Comparison of ENCODE assay signal across 8 mouse cellular contexts in genomic region chr9:67699846-67700579, GRCm38 (mm10). TPM values are rescaled to one million over a fixed set of nuclear protein-coding genes. Genes with fewer than 3 reads are reported as not detected.
DNase-seq lines count a peak whose midpoint lies in the region; ATAC-seq and TF ChIP-seq lines count a peak whose summit lies in the region.

No protein-coding gene starts in this region.

- peak; percentile 84 for ATAC-seq in granulocyte monocyte progenitor cell, adult 5-6 weeks (replicated peaks; ENCODE audit: poor library complexity, severe bottlenecking)
- no peak for ATAC-seq in intestine, embryonic 14.5 days (replicated peaks; ENCODE audit: low FRiP score, low TSS enrichment, low read depth)
- ATAC-seq in liver, embryonic 14.5 days (ENCODE audit: insufficient read depth) = no peak
- ATAC-seq in neural tube, embryonic 12.5 days (ENCODE audit: low FRiP score, low read depth) = peak; percentile 33; the same call in 1 of the 2 replicates

- peak overlapping the region; percentile 49 for H3K9ac ChIP-seq in intestine, embryonic 14.5 days (ENCODE audit: low read length)
- no peak overlapping the region for H3K9ac ChIP-seq in liver, embryonic 14.5 days (replicated peaks)
- H3K9ac ChIP-seq in neural tube, embryonic 12.5 days = peak overlapping the region; percentile 56; the same call in 1 of the 2 replicates

- DNase-seq in left cerebral cortex, postnatal 4 days = peak; percentile 53
- no peak for DNase-seq in left cerebral cortex, adult 8-10 months (ENCODE audit: low spot score in 2 of 2)
- peak; percentile 54 for DNase-seq in embryo, embryonic 10 days (ENCODE audit: low spot score)
- peak; percentile 72 for DNase-seq in intestine, embryonic 14.5 days (ENCODE audit: low spot score)
- no peak for DNase-seq in liver, embryonic 14.5 days (ENCODE audit: low read depth in 3 of 3, low spot score in 3 of 3)
- DNase-seq in MN1 (ENCODE audit: low spot score) = no peak

- no peaks in the 10 kb centered on the region for H3K9me3 ChIP-seq in intestine, embryonic 14.5 days (ENCODE audit: control insufficient read depth, low read length)
- H3K9me3 ChIP-seq in liver, embryonic 14.5 days (ENCODE audit: control insufficient read depth, low read length) = no peaks in the 10 kb centered on the region
- no peaks in the 10 kb centered on the region for H3K9me3 ChIP-seq in neural tube, embryonic 12.5 days

- peak overlapping the region; percentile 37 for H3K4me3 ChIP-seq in intestine, embryonic 14.5 days (ENCODE audit: low read depth, low read length)
- H3K4me3 ChIP-seq in liver, embryonic 14.5 days (ENCODE audit: insufficient read depth in 1 of 2, low read depth in 2 of 2, low read length in 2 of 2) = peak overlapping the region in 1 of 2 experiments; percentile 23; a peak in 1 of 4 replicates
- peak overlapping the region; percentile 36 for H3K4me3 ChIP-seq in neural tube, embryonic 12.5 days

- 23% methylated on average over 35 of the region's 35 CpGs for WGBS in intestine, embryonic 14.5 days
- 19% methylated on average over 35 of the region's 35 CpGs for WGBS in liver, embryonic 14.5 days (ENCODE audit: insufficient replicate concordance)
- WGBS in neural tube, embryonic 12.5 days = 18% methylated on average over 35 of the region's 35 CpGs

- intact Hi-C loops in left cerebral cortex, postnatal 4 days (cut with DNase I) = no loop called here

- no peaks in the 10 kb centered on the region for H3K36me3 ChIP-seq in intestine, embryonic 14.5 days (ENCODE audit: control insufficient read depth, insufficient read depth, low read length)
- H3K36me3 ChIP-seq in liver, embryonic 14.5 days (replicated peaks; ENCODE audit: control insufficient read depth, insufficient read depth, low read depth) = no peaks in the 10 kb centered on the region
- H3K36me3 ChIP-seq in neural tube, embryonic 12.5 days = no peaks in the 10 kb centered on the region

- H3K27me3 ChIP-seq in intestine, embryonic 14.5 days (replicated peaks; ENCODE audit: control insufficient read depth, insufficient read depth, low read length) = no peaks in the 10 kb centered on the region
- H3K27me3 ChIP-seq in liver, embryonic 14.5 days (ENCODE audit: control insufficient read depth, insufficient read depth, low read length) = peaks cover 3% of the 10 kb centered on the region
- 0 out of 2 replicates have a peak, but pooled peaks cover 3% of the 10 kb centered on the region for H3K27me3 ChIP-seq in neural tube, embryonic 12.5 days (replicated peaks)

- H3K27ac ChIP-seq in intestine, embryonic 14.5 days (ENCODE audit: low read depth) = no peak overlapping the region
- no peak overlapping the region for H3K27ac ChIP-seq in liver, embryonic 14.5 days
- H3K27ac ChIP-seq in neural tube, embryonic 12.5 days = no peak overlapping the region; the same call in 1 of the 2 replicates

- TF ChIP-seq EP300 in liver, embryonic 14.5 days (IDR thresholded peaks at IDR 0.05; ENCODE audit: low read depth) = no peak

- no peaks in the 10 kb centered on the region for H3K4me1 ChIP-seq in intestine, embryonic 14.5 days (replicated peaks; ENCODE audit: control insufficient read depth, insufficient read depth, low read length)
- no peaks in the 10 kb centered on the region for H3K4me1 ChIP-seq in liver, embryonic 14.5 days (replicated peaks; ENCODE audit: control insufficient read depth in 2 of 2, insufficient read depth in 2 of 2, low read length in 1 of 2)
- no peaks in the 10 kb centered on the region for H3K4me1 ChIP-seq in neural tube, embryonic 12.5 days

- TF ChIP-seq CTCF in liver, embryonic 14.5 days (IDR thresholded peaks at IDR 0.05; ENCODE audit: low read depth) = no peak

- H3K4me2 ChIP-seq in intestine, embryonic 14.5 days (ENCODE audit: low read length) = peak overlapping the region; percentile 68
- H3K4me2 ChIP-seq in liver, embryonic 14.5 days (ENCODE audit: low read depth) = peak overlapping the region; percentile 38
- peak overlapping the region; percentile 69 for H3K4me2 ChIP-seq in neural tube, embryonic 12.5 days (replicated peaks)

RNA-seq across cellular contexts. Expression of gene C2cd4b, which starts 59.2 kb away (rescaled TPM):
- total RNA-seq in left cerebral cortex, postnatal 4 days (2021) = under 1 TPM; 0.36 to 0.58 TPM
- 1 to 10 TPM; 1.2 to 1.7 (median 1.4) TPM for total RNA-seq in left cerebral cortex, adult 8-10 months (2022)
- not detected in 2 replicates for total RNA-seq in granulocyte monocyte progenitor cell, adult 5-6 weeks (2014; fragmentation: Nextera tagmentation)
- total RNA-seq in granulocyte monocyte progenitor cell, adult 5-6 weeks (2017) = not detected in 2 replicates
- 0.35 and 0.85 TPM in 2 replicates for polyA plus RNA-seq in intestine, embryonic 14.5 days (2014; fragmentation: Nextera tagmentation; extraction: Ambion mirVana)
- polyA plus RNA-seq in liver, embryonic 14.5 days (2012; rRNA removed) = not detected in 2 replicates
- polyA plus RNA-seq in liver, embryonic 14.5 days (2014; fragmentation: Nextera tagmentation; extraction: Ambion mirVana) = not detected in 2 replicates
- polyA plus RNA-seq in neural tube, embryonic 12.5 days (2016; fragmentation: Nextera tagmentation; extraction: Ambion mirVana) = 0.84 and 0.94 TPM in 2 replicates

Comparison
In these comparisons a context has a peak if more than half of its experiments do, and no peak if none do; other contexts are left out.
1. DNase-seq: peak in left cerebral cortex, postnatal 4 days (single experiment), embryo, embryonic 10 days (single experiment) and intestine, embryonic 14.5 days (single experiment); none in left cerebral cortex, adult 8-10 months (0 of 2), liver, embryonic 14.5 days (0 of 3) and MN1 (single experiment).
2. ATAC-seq: peak in granulocyte monocyte progenitor cell, adult 5-6 weeks (single experiment) and neural tube, embryonic 12.5 days (single experiment); none in intestine, embryonic 14.5 days (single experiment) and liver, embryonic 14.5 days (single experiment).
3. Peak in every context shown above with its lines, with median percentiles within 50 percentile points of each other: H3K4me2 ChIP-seq.